Mouse (Mus musculus): ENCODE data around the gene Iars.

Iars gene

GRCm38 (mm10) chr13:49681351-49682232 lies at the start of gene Iars:
Gene Iars, plus strand, starts transcription at chr13:49682100.
- DNase-seq: peak; percentile 99

GRCm38 (mm10) chr13:49639965-49640364 lies 41.9 kb upstream of the Iars start:
- DNase-seq: no peak

- no peak for DNase-seq
These were observed 39.2 kb upstream of the Iars start for GRCm38 (mm10) chr13:49642650-49643049.

- peak; percentile 58 for DNase-seq
These were observed 38.1 kb upstream of the Iars start for GRCm38 (mm10) chr13:49643669-49644362.

- peak; percentile 34 for DNase-seq
These were observed 37.0 kb upstream of the Iars start for GRCm38 (mm10) chr13:49644731-49645529.

- DNase-seq: no peak
These were observed 35.9 kb upstream of the Iars start for GRCm38 (mm10) chr13:49646019-49646418.

GRCm38 (mm10) chr13:49651136-49651535 lies 30.8 kb upstream of the Iars start:
- no peak for DNase-seq

GRCm38 (mm10) chr13:49651781-49652351 lies 30.0 kb upstream of the Iars start:
- no peak for DNase-seq

GRCm38 (mm10) chr13:49652481-49653179 lies 29.3 kb upstream of the Iars start, which contains the start of the genes Cenpp and Nol8:
Gene Cenpp, minus strand, starts transcription at chr13:49652785.
Gene Nol8, plus strand, starts transcription at chr13:49653078.
- peak; percentile 99 for DNase-seq

- DNase-seq: no peak
These were observed 28.7 kb upstream of the Iars start for GRCm38 (mm10) chr13:49653180-49653541.

- DNase-seq: no peak
These were observed 4.1 kb upstream of the Iars start for GRCm38 (mm10) chr13:49677793-49678192.

GRCm38 (mm10) chr13:49682233-49682846 lies 440 bp downstream of the Iars start:
- DNase-seq: no peak

GRCm38 (mm10) chr13:49684266-49684665 lies 2.4 kb downstream of the Iars start:
- no peak for DNase-seq

- no peak for DNase-seq
These were observed 9.2 kb downstream of the Iars start for GRCm38 (mm10) chr13:49691056-49691455.

- DNase-seq: no peak
These were observed 21.4 kb downstream of the Iars start for GRCm38 (mm10) chr13:49703216-49703779.

- no peak for DNase-seq
These were observed 24.3 kb downstream of the Iars start for GRCm38 (mm10) chr13:49706032-49706690.

- no peak for DNase-seq
These were observed 26.4 kb downstream of the Iars start for GRCm38 (mm10) chr13:49708311-49708710.

- no peak for DNase-seq
These were observed 30.3 kb downstream of the Iars start for GRCm38 (mm10) chr13:49712047-49712721.

- no peak for DNase-seq
These were observed 37.4 kb downstream of the Iars start for GRCm38 (mm10) chr13:49719310-49719709.

- no peak for DNase-seq
These were observed 54.5 kb downstream of the Iars start for GRCm38 (mm10) chr13:49736430-49736829.
